Mouse (Mus musculus): ENCODE results near the gene Aqp8.

- TF ChIP-seq POLR2A (IDR thresholded peaks at IDR 0.05; ENCODE audit: insufficient read depth, low read depth, low read length) (no peak), CTCF (IDR thresholded peaks at IDR 0.05) (no peak), EP300 (IDR thresholded peaks at IDR 0.05; ENCODE audit: insufficient read depth, low read depth, low read length) (no peak)
These were observed 3.8 kb upstream of the Aqp8 start for GRCm38 (mm10) chr7:123458309-123458708.

Measured in heart, adult 2 months (tissue).